Mouse (Mus musculus): ENCODE data around the gene Olfr1192-ps1. TPM values are rescaled to one million over a fixed set of nuclear protein-coding genes. Genes with fewer than 3 reads are reported as not detected.
"Not testable (repeated sequence)": the region's sequence is repeated elsewhere in the genome, so short reads cannot be mapped to it uniquely, and the experiment has no call there.

The Olfr1192-ps1 gene
- polyA plus RNA-seq (2014; fragmentation: Nextera tagmentation; extraction: Ambion mirVana): 0.06 TPM in 1 of 2 replicates, not detected in the other

- no peak for ATAC-seq (ENCODE audit: low read depth)
- Histone ChIP-seq H3K9ac (ENCODE audit: low read depth, low read length) (no peak within 1 kb of the TSS), H3K27ac (replicated peaks; ENCODE audit: low read depth, low read length) (no peak within 1 kb of the TSS), H3K4me2 (ENCODE audit: low read depth, low read length) (no peak within 1 kb of the TSS), H3K27me3 (replicated peaks; ENCODE audit: control insufficient read depth, insufficient read depth, low read length) (no peaks in the 10 kb centered on the region), H3K4me3 (ENCODE audit: low read depth, low read length) (no peak within 1 kb of the TSS), H3K9me3 (ENCODE audit: control insufficient read depth, low read length) (no peaks in the 10 kb centered on the region), H3K4me1 (ENCODE audit: control insufficient read depth, insufficient read depth, low read length) (no peaks in the 10 kb centered on the region), H3K36me3 (ENCODE audit: control insufficient read depth, insufficient read depth, low read length) (no peaks in the 10 kb centered on the region)
- WGBS: 45% methylated on average over 1 of the region's 1 CpGs
- DNase-seq (ENCODE audit: low spot score): no peak
These were observed at the start of gene Olfr1192-ps1 for GRCm38 (mm10) chr2:88648209-88648608. TSS of gene Olfr1192-ps1 (plus strand) at chr2:88648509.

DNA sequence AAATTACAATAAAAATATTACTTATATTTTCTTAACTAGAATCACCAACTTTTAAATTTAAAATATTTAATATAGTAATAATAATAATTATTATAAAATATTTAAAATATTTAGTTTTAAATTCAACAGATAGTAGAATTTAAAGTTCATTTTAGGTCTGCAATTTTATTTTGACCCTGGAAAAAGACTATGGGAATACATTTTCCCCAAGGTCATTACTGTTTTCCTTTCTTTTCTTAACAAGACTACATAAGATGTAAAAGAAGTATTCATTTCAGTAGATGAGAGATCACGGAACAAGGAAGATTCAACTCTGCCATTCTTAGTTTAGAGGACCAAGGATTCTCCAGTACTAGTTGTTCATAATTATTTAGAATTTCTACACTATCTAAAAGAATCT, 8.1 kb upstream of the Olfr1192-ps1 start, which contains the start of gene Olfr1191-ps1:
Gene Olfr1191-ps1, plus strand, starts transcription at position 301 of the 400 bp plus-strand sequence.
- 80% methylated on average over 1 of the region's 1 CpGs for WGBS
- H3K36me3 ChIP-seq (ENCODE audit: control insufficient read depth, insufficient read depth, low read length); H3K9ac ChIP-seq (ENCODE audit: low read depth, low read length); DNase-seq (ENCODE audit: low spot score); H3K27ac ChIP-seq (replicated peaks; ENCODE audit: low read depth, low read length); H3K4me2 ChIP-seq (ENCODE audit: low read depth, low read length); H3K4me1 ChIP-seq (ENCODE audit: control insufficient read depth, insufficient read depth, low read length); ATAC-seq (ENCODE audit: low read depth); H3K9me3 ChIP-seq (ENCODE audit: control insufficient read depth, low read length); H3K4me3 ChIP-seq (ENCODE audit: low read depth, low read length); H3K27me3 ChIP-seq (replicated peaks; ENCODE audit: control insufficient read depth, insufficient read depth, low read length): not testable (repeated sequence)

DNA sequence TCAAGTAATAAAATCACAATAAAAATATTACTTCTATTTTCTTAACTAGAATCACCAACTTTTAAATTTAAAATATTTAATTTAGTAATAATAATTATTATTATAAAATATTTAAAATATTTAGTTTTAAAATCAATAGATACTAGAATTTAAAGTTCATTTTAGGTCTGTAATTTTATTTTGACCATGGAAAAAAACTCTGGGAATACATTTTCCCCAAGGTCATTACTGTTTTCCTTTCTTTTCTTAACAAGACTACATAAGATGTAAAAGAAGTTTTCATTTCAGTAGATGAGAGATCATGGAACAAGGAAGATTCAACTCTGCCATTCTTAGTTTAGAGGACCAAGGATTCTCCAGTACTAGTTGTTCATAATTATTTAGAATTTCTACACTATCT, 27.0 kb downstream of the Olfr1192-ps1 start, which contains the start of gene Olfr1193:
Gene Olfr1193, plus strand, starts transcription at position 301 of the 400 bp plus-strand sequence.
- not testable (repeated sequence) for H3K27ac ChIP-seq (replicated peaks; ENCODE audit: low read depth, low read length); DNase-seq (ENCODE audit: low spot score); H3K9ac ChIP-seq (ENCODE audit: low read depth, low read length); ATAC-seq (ENCODE audit: low read depth); H3K4me1 ChIP-seq (ENCODE audit: control insufficient read depth, insufficient read depth, low read length); H3K4me3 ChIP-seq (ENCODE audit: low read depth, low read length); H3K27me3 ChIP-seq (replicated peaks; ENCODE audit: control insufficient read depth, insufficient read depth, low read length); H3K36me3 ChIP-seq (ENCODE audit: control insufficient read depth, insufficient read depth, low read length); H3K9me3 ChIP-seq (ENCODE audit: control insufficient read depth, low read length); H3K4me2 ChIP-seq (ENCODE audit: low read depth, low read length)

DNA sequence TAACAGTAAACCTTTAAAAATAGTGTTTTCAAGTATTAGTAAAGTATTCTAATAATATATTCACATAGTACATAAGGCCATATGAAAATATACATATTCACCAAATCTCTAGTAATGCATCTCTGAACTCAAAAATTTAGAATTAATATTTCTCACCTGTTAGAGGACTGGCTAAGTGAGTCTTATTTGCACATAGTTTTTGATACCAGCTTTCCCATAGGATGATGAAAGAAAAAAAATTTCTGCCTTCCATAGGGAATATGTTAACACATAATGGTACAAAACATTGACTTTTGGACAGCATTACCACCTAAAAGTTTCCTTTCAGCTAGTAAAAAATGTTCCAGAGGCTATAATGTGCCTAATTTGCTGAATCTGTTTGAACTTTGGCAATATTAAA, 40.8 kb downstream of the Olfr1192-ps1 start, which contains the start of gene Olfr1195:
Gene Olfr1195, minus strand, starts transcription at position 101 of the 400 bp plus-strand sequence.
- Histone ChIP-seq H3K4me1 (ENCODE audit: control insufficient read depth, insufficient read depth, low read length) (no peaks in the 10 kb centered on the region), H3K9ac (ENCODE audit: low read depth, low read length) (no peak within 1 kb of the TSS), H3K27me3 (replicated peaks; ENCODE audit: control insufficient read depth, insufficient read depth, low read length) (no peaks in the 10 kb centered on the region), H3K9me3 (ENCODE audit: control insufficient read depth, low read length) (no peaks in the 10 kb centered on the region), H3K36me3 (ENCODE audit: control insufficient read depth, insufficient read depth, low read length) (no peaks in the 10 kb centered on the region), H3K4me3 (ENCODE audit: low read depth, low read length) (no peak within 1 kb of the TSS), H3K4me2 (ENCODE audit: low read depth, low read length) (no peak within 1 kb of the TSS), H3K27ac (replicated peaks; ENCODE audit: low read depth, low read length) (no peak within 1 kb of the TSS)
- ATAC-seq (ENCODE audit: low read depth): no peak
- DNase-seq (ENCODE audit: low spot score): no peak

DNA sequence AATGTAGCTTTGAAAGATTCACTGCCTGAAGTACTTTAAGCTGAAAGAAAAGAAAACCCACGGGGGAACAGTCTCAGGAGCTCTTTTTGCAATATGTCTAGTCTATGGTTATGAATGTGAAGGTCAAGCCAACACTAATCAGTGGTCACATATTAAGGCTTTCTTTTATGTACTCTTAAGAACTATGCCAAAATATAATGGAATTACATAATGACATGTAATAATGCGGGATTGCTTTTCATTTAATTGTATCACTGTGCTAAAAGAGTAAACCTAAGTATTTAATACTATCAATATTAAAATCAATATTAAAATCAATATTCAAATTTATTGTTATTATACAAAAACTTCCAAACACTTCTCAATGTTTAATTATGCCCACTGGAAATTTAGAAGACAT, 56.2 kb downstream of the Olfr1192-ps1 start, which contains the start of gene Olfr1196:
Gene Olfr1196, minus strand, starts transcription at position 101 of the 400 bp plus-strand sequence.
- WGBS: 82% methylated on average over 2 of the region's 2 CpGs
- ATAC-seq (ENCODE audit: low read depth) (no peak), DNase-seq (ENCODE audit: low spot score) (no peak)
- Histone ChIP-seq H3K4me2 (ENCODE audit: low read depth, low read length) (no peak within 1 kb of the TSS), H3K36me3 (ENCODE audit: control insufficient read depth, insufficient read depth, low read length) (no peaks in the 10 kb centered on the region), H3K4me3 (ENCODE audit: low read depth, low read length) (no peak within 1 kb of the TSS), H3K9ac (ENCODE audit: low read depth, low read length) (no peak within 1 kb of the TSS), H3K9me3 (ENCODE audit: control insufficient read depth, low read length) (no peaks in the 10 kb centered on the region), H3K4me1 (ENCODE audit: control insufficient read depth, insufficient read depth, low read length) (no peaks in the 10 kb centered on the region), H3K27me3 (replicated peaks; ENCODE audit: control insufficient read depth, insufficient read depth, low read length) (no peaks in the 10 kb centered on the region), H3K27ac (replicated peaks; ENCODE audit: low read depth, low read length) (no peak within 1 kb of the TSS)

Other genes with a start within 250 kb of the Olfr1192-ps1 start
- gene Olfr1179, start 242.1 kb upstream of the Olfr1192-ps1 start, polyA plus RNA-seq (2014; fragmentation: Nextera tagmentation; extraction: Ambion mirVana): not detected in 2 replicates
- gene Olfr1180, start 229.4 kb upstream of the Olfr1192-ps1 start, polyA plus RNA-seq (2014; fragmentation: Nextera tagmentation; extraction: Ambion mirVana): not detected in 2 replicates
- gene Olfr1181, start 222.3 kb upstream of the Olfr1192-ps1 start, polyA plus RNA-seq (2014; fragmentation: Nextera tagmentation; extraction: Ambion mirVana): not detected in 2 replicates
- gene Gm13757, start 199.4 kb upstream of the Olfr1192-ps1 start, polyA plus RNA-seq (2014; fragmentation: Nextera tagmentation; extraction: Ambion mirVana): not detected in 2 replicates
- gene Olfr1183, start 193.6 kb upstream of the Olfr1192-ps1 start, polyA plus RNA-seq (2014; fragmentation: Nextera tagmentation; extraction: Ambion mirVana): not detected in 2 replicates
- gene Olfr1184, start 164.9 kb upstream of the Olfr1192-ps1 start, polyA plus RNA-seq (2014; fragmentation: Nextera tagmentation; extraction: Ambion mirVana): 0.08 TPM in 1 of 2 replicates, not detected in the other
- gene Olfr1185-ps1, start 155.2 kb upstream of the Olfr1192-ps1 start, polyA plus RNA-seq (2014; fragmentation: Nextera tagmentation; extraction: Ambion mirVana): not detected in 2 replicates
- not detected in 2 replicates for gene Olfr1186, start 130.0 kb upstream of the Olfr1192-ps1 start, polyA plus RNA-seq (2014; fragmentation: Nextera tagmentation; extraction: Ambion mirVana)
- not detected in 2 replicates for gene Olfr1188, start 91.6 kb upstream of the Olfr1192-ps1 start, polyA plus RNA-seq (2014; fragmentation: Nextera tagmentation; extraction: Ambion mirVana)
- gene Olfr1189, start 62.1 kb upstream of the Olfr1192-ps1 start, polyA plus RNA-seq (2014; fragmentation: Nextera tagmentation; extraction: Ambion mirVana): not detected in 2 replicates
- gene Olfr1191-ps1, start 8.0 kb upstream of the Olfr1192-ps1 start, polyA plus RNA-seq (2014; fragmentation: Nextera tagmentation; extraction: Ambion mirVana): not detected in 2 replicates
- gene Olfr1193, start 27.1 kb downstream of the Olfr1192-ps1 start, polyA plus RNA-seq (2014; fragmentation: Nextera tagmentation; extraction: Ambion mirVana): not detected in 2 replicates
- gene Olfr1195, start 40.7 kb downstream of the Olfr1192-ps1 start, polyA plus RNA-seq (2014; fragmentation: Nextera tagmentation; extraction: Ambion mirVana): not detected in 2 replicates
- 0.29 TPM in 1 of 2 replicates, not detected in the other for gene Olfr1196, start 56.1 kb downstream of the Olfr1192-ps1 start, polyA plus RNA-seq (2014; fragmentation: Nextera tagmentation; extraction: Ambion mirVana)
- gene Olfr1197, start 83.9 kb downstream of the Olfr1192-ps1 start, polyA plus RNA-seq (2014; fragmentation: Nextera tagmentation; extraction: Ambion mirVana): not detected in 2 replicates
- gene Olfr1198, start 102.9 kb downstream of the Olfr1192-ps1 start, polyA plus RNA-seq (2014; fragmentation: Nextera tagmentation; extraction: Ambion mirVana): not detected in 2 replicates
- gene Olfr1199, start 112.0 kb downstream of the Olfr1192-ps1 start, polyA plus RNA-seq (2014; fragmentation: Nextera tagmentation; extraction: Ambion mirVana): not detected in 2 replicates
- not detected in 2 replicates for gene Olfr1200, start 122.0 kb downstream of the Olfr1192-ps1 start, polyA plus RNA-seq (2014; fragmentation: Nextera tagmentation; extraction: Ambion mirVana)
- gene Olfr1201, start 144.5 kb downstream of the Olfr1192-ps1 start, polyA plus RNA-seq (2014; fragmentation: Nextera tagmentation; extraction: Ambion mirVana): not detected in 2 replicates
- gene Olfr1202, start 166.0 kb downstream of the Olfr1192-ps1 start, polyA plus RNA-seq (2014; fragmentation: Nextera tagmentation; extraction: Ambion mirVana): not detected in 2 replicates
- gene Olfr1205, start 181.2 kb downstream of the Olfr1192-ps1 start, polyA plus RNA-seq (2014; fragmentation: Nextera tagmentation; extraction: Ambion mirVana): not detected in 2 replicates
- gene Olfr1204, start 200.8 kb downstream of the Olfr1192-ps1 start, polyA plus RNA-seq (2014; fragmentation: Nextera tagmentation; extraction: Ambion mirVana): 0.03 TPM in 1 of 2 replicates, not detected in the other
- gene Olfr1206, start 214.7 kb downstream of the Olfr1192-ps1 start, polyA plus RNA-seq (2014; fragmentation: Nextera tagmentation; extraction: Ambion mirVana): 0.06 TPM in 1 of 2 replicates, not detected in the other

All from embryonic facial prominence, embryonic 14.5 days (tissue).